In the genomic region with DNA sequence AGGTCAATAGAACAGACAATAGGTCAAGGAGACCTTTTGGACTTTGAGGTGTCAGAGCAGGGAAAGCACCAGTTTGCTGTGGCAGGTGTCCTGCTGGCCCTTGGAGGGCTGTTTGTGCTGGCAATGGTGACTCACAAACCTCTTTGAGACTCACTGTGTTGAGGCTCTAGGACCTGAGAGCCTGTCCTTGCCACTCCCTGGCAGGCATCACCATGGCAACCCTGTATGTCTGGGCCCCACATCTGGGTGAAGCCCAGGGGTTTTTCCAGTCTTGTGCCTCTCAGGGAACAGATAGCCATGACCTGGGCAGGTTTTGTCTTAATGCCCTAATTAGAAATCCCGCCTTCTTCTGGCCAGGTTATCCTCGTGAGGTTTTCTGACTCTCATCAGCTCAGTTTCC, we compare ENCODE assay signal across 12 mouse cellular contexts. TPM values are rescaled to one million over a fixed set of nuclear protein-coding genes. Genes with fewer than 3 reads are reported as not detected.
DNase-seq lines count a peak whose midpoint lies in the region; ATAC-seq lines count a peak whose summit lies in the region.
"Had no signal": no experiment of that assay in that cellular context is flagged by ENCODE, and none has a peak within 500 bp of the region (broad histone marks: within the 10 kb centered on the region; RNA-seq: fewer than 3 reads in every experiment).

No protein-coding gene starts in this region.

- H3K9ac ChIP-seq in lung, embryonic 16.5 days (ENCODE audit: low read length) = no peak overlapping the region
- H3K9ac ChIP-seq in forebrain, embryonic 13.5 days = no peak overlapping the region
- H3K9ac ChIP-seq: liver, embryonic 15.5 days had no signal

- 29% methylated on average over 2 of the region's 2 CpGs for WGBS in lung, embryonic 16.5 days
- WGBS in forebrain, embryonic 13.5 days = 23% methylated on average over 2 of the region's 2 CpGs
- WGBS in limb, embryonic 10.5 days = 32% methylated on average over 2 of the region's 2 CpGs

- H3K27me3 ChIP-seq in lung, embryonic 16.5 days (ENCODE audit: control insufficient read depth, insufficient read depth, low read depth, low read length) = no peaks in the 10 kb centered on the region
- no peaks in the 10 kb centered on the region for H3K27me3 ChIP-seq in forebrain, embryonic 13.5 days
- H3K27me3 ChIP-seq in limb, embryonic 10.5 days (ENCODE audit: low read depth, poor library complexity, severe bottlenecking) = no peaks in the 10 kb centered on the region

- no peaks in the 10 kb centered on the region for H3K9me3 ChIP-seq in lung, embryonic 16.5 days (ENCODE audit: control insufficient read depth, low read length)
- H3K9me3 ChIP-seq in forebrain, embryonic 13.5 days (replicated peaks) = no peaks in the 10 kb centered on the region
- no peaks in the 10 kb centered on the region for H3K9me3 ChIP-seq in limb, embryonic 10.5 days (replicated peaks)
- H3K9me3 ChIP-seq: G1E; liver, embryonic 15.5 days had no signal

- ATAC-seq in lung, embryonic 16.5 days (ENCODE audit: low read depth) = peak; percentile 28; the same call in 1 of the 2 replicates
- peak; percentile 59 for ATAC-seq in forebrain, embryonic 13.5 days

- peaks cover 13% of the 10 kb centered on the region; the same call in 1 of the 2 replicates for H3K4me1 ChIP-seq in lung, embryonic 16.5 days (replicated peaks; ENCODE audit: control insufficient read depth, insufficient read depth, low read length)
- H3K4me1 ChIP-seq in forebrain, embryonic 13.5 days = peaks cover 39% of the 10 kb centered on the region
- peaks cover 21% of the 10 kb centered on the region for H3K4me1 ChIP-seq in limb, embryonic 10.5 days

- H3K4me3 ChIP-seq in lung, embryonic 16.5 days (ENCODE audit: low read length) = no peak overlapping the region
- no peak overlapping the region for H3K4me3 ChIP-seq in forebrain, embryonic 13.5 days
- no peak overlapping the region; the same call in 1 of the 2 replicates for H3K4me3 ChIP-seq in limb, embryonic 10.5 days
- H3K4me3 ChIP-seq: liver, embryonic 15.5 days had no signal

- H3K27ac ChIP-seq in lung, embryonic 16.5 days (ENCODE audit: low read length) = no peak overlapping the region
- H3K27ac ChIP-seq in forebrain, embryonic 13.5 days = peak overlapping the region; percentile 68
- H3K27ac ChIP-seq in limb, embryonic 10.5 days = no peak overlapping the region
- H3K27ac ChIP-seq: liver, embryonic 15.5 days had no signal

- no peak overlapping the region for H3K4me2 ChIP-seq in lung, embryonic 16.5 days (ENCODE audit: low read depth, low read length)
- peak overlapping the region; percentile 24 for H3K4me2 ChIP-seq in forebrain, embryonic 13.5 days
- H3K4me2 ChIP-seq: liver, embryonic 15.5 days had no signal

- no peaks in the 10 kb centered on the region for H3K36me3 ChIP-seq in lung, embryonic 16.5 days (ENCODE audit: control insufficient read depth, insufficient read depth, low read length)
- no peaks in the 10 kb centered on the region for H3K36me3 ChIP-seq in forebrain, embryonic 13.5 days (ENCODE audit: poor library complexity, severe bottlenecking)
- H3K36me3 ChIP-seq in limb, embryonic 10.5 days = no peaks in the 10 kb centered on the region
- H3K36me3 ChIP-seq: G1E; liver, embryonic 15.5 days had no signal

- DNase-seq in lung, postnatal 4 days = no peak
- DNase-seq in limb, embryonic 10.5 days (ENCODE audit: low spot score) = peak; percentile 43
- DNase-seq in gastrocnemius, adult 8-10 months (ENCODE audit: low spot score in 2 of 2) = no peak
- no peak for DNase-seq in adrenal gland, adult 18-20 months (ENCODE audit: low spot score in 2 of 2)
- no peak for DNase-seq in layer of hippocampus, postnatal 10 days (ENCODE audit: low spot score in 2 of 2)
- DNase-seq: adrenal gland, postnatal 25 days; right cerebral cortex, postnatal 25 days; thymus, adult 2 months had no signal

RNA-seq across cellular contexts. Expression of gene Gm3448, which starts 46.8 kb away (rescaled TPM):
- polyA plus RNA-seq in lung, embryonic 16.5 days (2015; fragmentation: Nextera tagmentation; extraction: Ambion mirVana) = 2.7 and 3.1 TPM in 2 replicates
- 5.6 and 7.0 TPM in 2 replicates for polyA plus RNA-seq in forebrain, embryonic 13.5 days (2015; fragmentation: Nextera tagmentation; extraction: Ambion mirVana)
- 3.7 and 3.9 TPM in 2 replicates for polyA plus RNA-seq in limb, embryonic 10.5 days (2016; fragmentation: Nextera tagmentation; extraction: Ambion mirVana)
- total RNA-seq in gastrocnemius, adult 8-10 months (2022) = under 1 TPM; 0.44 to 0.79 (median 0.56) TPM
- total RNA-seq in adrenal gland, adult 18-20 months (2021) = 1 to 10 TPM; 5.4 to 5.6 TPM
- total RNA-seq in layer of hippocampus, postnatal 10 days (2021) = 1 to 10 TPM; 6.0 to 7.5 TPM

RNA-seq across cellular contexts. Expression of gene Tcte3, which starts 46.9 kb away (rescaled TPM):
- 0.65 and 0.95 TPM in 2 replicates for polyA plus RNA-seq in lung, embryonic 16.5 days (2015; fragmentation: Nextera tagmentation; extraction: Ambion mirVana)
- 0.41 TPM in 1 of 2 replicates, not detected in the other for polyA plus RNA-seq in forebrain, embryonic 13.5 days (2015; fragmentation: Nextera tagmentation; extraction: Ambion mirVana)
- polyA plus RNA-seq in limb, embryonic 10.5 days (2016; fragmentation: Nextera tagmentation; extraction: Ambion mirVana) = 1.5 TPM in 1 of 2 replicates, not detected in the other
- under 1 TPM in 1 of 4 experiments, not detected in 3; 0.92 TPM for total RNA-seq in gastrocnemius, adult 8-10 months (2022)
- 1 to 10 TPM in 1 of 2 experiments, under 1 TPM in 1; 0.99 to 2.6 TPM for total RNA-seq in adrenal gland, adult 18-20 months (2021)
- total RNA-seq in layer of hippocampus, postnatal 10 days (2021) = 1 to 10 TPM; 2.0 to 2.6 TPM
- polyA plus RNA-seq: thymus, adult 2 months had no signal

RNA-seq across cellular contexts. Expression of gene Ermard, which starts 47.2 kb away (rescaled TPM):
- 85.1 and 91.1 TPM in 2 replicates for polyA plus RNA-seq in lung, embryonic 16.5 days (2015; fragmentation: Nextera tagmentation; extraction: Ambion mirVana)
- 92.7 and 94.3 TPM in 2 replicates for polyA plus RNA-seq in forebrain, embryonic 13.5 days (2015; fragmentation: Nextera tagmentation; extraction: Ambion mirVana)
- 76.1 and 100.0 TPM in 2 replicates for polyA plus RNA-seq in limb, embryonic 10.5 days (2016; fragmentation: Nextera tagmentation; extraction: Ambion mirVana)
- 10 to 100 TPM; 14.8 to 17.3 (median 15.5) TPM for total RNA-seq in gastrocnemius, adult 8-10 months (2022)
- total RNA-seq in adrenal gland, adult 18-20 months (2021) = 10 to 100 TPM; 40.0 to 48.1 TPM
- 10 to 100 TPM; 46.4 to 56.9 TPM for total RNA-seq in layer of hippocampus, postnatal 10 days (2021)
